Mouse (Mus musculus) kidney, adult 2 months (tissue): ENCODE data around the gene Sidt1. TPM values are rescaled to one million over a fixed set of nuclear protein-coding genes. Genes with fewer than 3 reads are reported as not detected.

Experiments
- DNase-seq: peaks from one replicate; pipeline ENCODE4 v3.0.0; 2021
- H3K27ac ChIP-seq: fragments of 200-500 bp; 2 replicates; pipeline ENCODE4 v1.5.1; 2012; ENCODE audit warnings: low read depth, low read length, control low read depth, inconsistent platforms; ENCODE audit not compliant: insufficient read depth
- H3K27me3 ChIP-seq: fragments of 200-500 bp; replicated peaks from 2 replicates; pipeline ENCODE4 v1.6.1; 2012; ENCODE audit warnings: mild to moderate bottlenecking, moderate library complexity, low read length, inconsistent platforms; ENCODE audit not compliant: control insufficient read depth, insufficient read depth
- H3K36me3 ChIP-seq: fragments of 200-500 bp; 2 replicates; pipeline ENCODE4 v1.6.1; 2012; ENCODE audit warnings: mild to moderate bottlenecking, moderate library complexity, low read length, inconsistent platforms; ENCODE audit not compliant: control insufficient read depth, insufficient read depth
- H3K4me1 ChIP-seq: fragments of 200-500 bp; 2 replicates; pipeline ENCODE4 v1.6.1; 2011; ENCODE audit warnings: low read length; ENCODE audit not compliant: control insufficient read depth, insufficient read depth
- H3K4me3 ChIP-seq: fragments of 200-500 bp; 2 replicates; pipeline ENCODE4 v1.5.1; 2011; ENCODE audit warnings: mild to moderate bottlenecking, low read depth, low read length, control low read depth; ENCODE audit not compliant: insufficient read depth
- CTCF ChIP-seq: fragments of 200-500 bp; conservative IDR thresholded peaks from 2 replicates; pipeline ENCODE4 v1.5.1; 2011; ENCODE audit warnings: low read depth, mild to moderate bottlenecking, control low read depth, low read length, moderate library complexity, mixed read lengths; ENCODE audit not compliant: insufficient read depth, insufficient read length
- POLR2A ChIP-seq: fragments of 200-500 bp; IDR thresholded peaks from one replicate; pipeline ENCODE4 v1.6.1; 2011; ENCODE audit warnings: low read depth, low read length, control low read depth
- WGBS: fragments of 180-500 bp; shearing (Covaris S2); methylation state at CpG from one replicate; pipeline ENCODE4 v1.1.7; 2018; 5-methylcytosine and 5-hydroxymethylcytosine counted together
- polyA plus RNA-seq: library from polyadenylated mRNA; depleted of rRNA; stranded (reverse); fragments of >200 nt; gene quantifications from 2 replicates; pipeline ENCODE4 v1.2.3, GENCODE M21; 2012

Gene Sidt1
- polyA plus RNA-seq, 1 experiment = 1.6 TPM

DNA sequence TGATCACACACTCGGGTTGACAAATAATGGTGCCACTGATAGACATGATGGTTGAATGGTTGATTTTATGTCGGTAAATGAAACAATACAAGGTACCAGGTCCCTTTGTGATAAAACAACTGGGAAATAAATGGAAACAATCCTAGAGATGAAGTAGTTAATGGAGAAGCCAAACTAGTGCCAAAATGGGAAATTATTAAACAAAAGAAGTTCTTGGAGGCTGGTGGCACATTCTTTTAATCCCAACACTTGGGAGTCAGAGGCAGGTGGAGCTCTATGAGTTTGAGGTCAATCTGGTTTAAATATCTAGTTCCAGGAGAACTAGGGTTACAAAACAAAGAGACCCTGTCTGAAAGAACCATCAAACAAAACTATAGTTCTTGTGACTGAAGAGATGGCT, 68.1 kb downstream of the Sidt1 start:
- WGBS = 77% methylated on average over 2 of the region's 2 CpGs
- no peaks in the 10 kb centered on the region for H3K27me3 ChIP-seq
- TF ChIP-seq CTCF (no peak), POLR2A (no peak)
- peak; percentile 66 for DNase-seq
- no peaks in the 10 kb centered on the region for H3K36me3 ChIP-seq
- H3K27ac ChIP-seq = no peak overlapping the region
- H3K4me3 ChIP-seq = no peak overlapping the region
- H3K4me1 ChIP-seq = no peaks in the 10 kb centered on the region; the same call in 1 of the 2 replicates

DNA sequence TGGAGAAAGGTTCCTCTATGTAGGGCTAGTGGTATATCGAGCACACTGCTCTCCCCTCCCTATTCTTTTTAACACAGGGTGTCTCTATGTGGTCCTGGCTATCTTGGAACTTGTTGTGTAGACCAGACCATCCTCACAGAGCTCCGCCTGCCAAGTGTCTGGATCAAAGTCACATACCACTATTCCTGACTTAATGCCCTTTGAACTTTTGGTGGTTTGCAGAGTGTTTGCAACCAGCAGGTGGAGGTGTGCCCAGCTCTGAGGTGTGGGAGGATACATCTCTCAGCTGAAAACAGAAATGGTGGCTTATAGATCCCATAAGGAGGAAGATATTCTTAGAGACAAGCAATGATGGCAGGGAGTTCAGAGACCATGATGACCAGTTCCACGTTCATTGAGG, 75.5 kb downstream of the Sidt1 start:
- DNase-seq = peak; percentile 73
- WGBS = 77% methylated on average over 3 of the region's 3 CpGs
- Histone ChIP-seq H3K4me1 (no peaks in the 10 kb centered on the region), H3K27ac (no peak overlapping the region), H3K27me3 (no peaks in the 10 kb centered on the region; the same call in 1 of the 2 replicates), H3K36me3 (no peaks in the 10 kb centered on the region), H3K4me3 (no peak overlapping the region)
- TF ChIP-seq CTCF (peak; percentile 26; the same call in 1 of the 2 replicates), POLR2A (no peak)

DNA sequence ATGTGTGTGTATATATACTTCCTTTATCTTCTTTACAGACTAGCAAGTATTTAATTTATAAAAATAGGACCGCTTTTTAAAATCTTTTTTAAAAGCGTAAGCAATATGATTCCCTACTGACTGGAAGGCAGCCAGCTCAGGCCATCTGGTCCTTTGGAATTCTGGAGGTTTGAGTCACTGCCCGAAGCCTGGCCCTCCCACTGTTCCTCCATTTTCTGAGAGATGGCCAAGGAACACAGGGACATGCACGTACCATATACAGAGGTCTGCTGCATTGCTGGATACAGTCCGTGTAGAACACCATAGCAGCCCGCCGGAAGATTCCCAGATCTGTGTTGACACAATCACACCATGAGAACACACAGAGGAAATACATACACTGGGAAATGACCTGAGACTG, 78.3 kb downstream of the Sidt1 start:
- no peak overlapping the region for H3K4me3 ChIP-seq
- WGBS = 82% methylated on average over 7 of the region's 7 CpGs
- no peak for DNase-seq
- no peaks in the 10 kb centered on the region; the same call in 1 of the 2 replicates for H3K27me3 ChIP-seq
- TF ChIP-seq POLR2A = no peak
- no peak for TF ChIP-seq CTCF
- no peak overlapping the region for H3K27ac ChIP-seq
- no peaks in the 10 kb centered on the region for H3K36me3 ChIP-seq
- no peaks in the 10 kb centered on the region for H3K4me1 ChIP-seq

DNA sequence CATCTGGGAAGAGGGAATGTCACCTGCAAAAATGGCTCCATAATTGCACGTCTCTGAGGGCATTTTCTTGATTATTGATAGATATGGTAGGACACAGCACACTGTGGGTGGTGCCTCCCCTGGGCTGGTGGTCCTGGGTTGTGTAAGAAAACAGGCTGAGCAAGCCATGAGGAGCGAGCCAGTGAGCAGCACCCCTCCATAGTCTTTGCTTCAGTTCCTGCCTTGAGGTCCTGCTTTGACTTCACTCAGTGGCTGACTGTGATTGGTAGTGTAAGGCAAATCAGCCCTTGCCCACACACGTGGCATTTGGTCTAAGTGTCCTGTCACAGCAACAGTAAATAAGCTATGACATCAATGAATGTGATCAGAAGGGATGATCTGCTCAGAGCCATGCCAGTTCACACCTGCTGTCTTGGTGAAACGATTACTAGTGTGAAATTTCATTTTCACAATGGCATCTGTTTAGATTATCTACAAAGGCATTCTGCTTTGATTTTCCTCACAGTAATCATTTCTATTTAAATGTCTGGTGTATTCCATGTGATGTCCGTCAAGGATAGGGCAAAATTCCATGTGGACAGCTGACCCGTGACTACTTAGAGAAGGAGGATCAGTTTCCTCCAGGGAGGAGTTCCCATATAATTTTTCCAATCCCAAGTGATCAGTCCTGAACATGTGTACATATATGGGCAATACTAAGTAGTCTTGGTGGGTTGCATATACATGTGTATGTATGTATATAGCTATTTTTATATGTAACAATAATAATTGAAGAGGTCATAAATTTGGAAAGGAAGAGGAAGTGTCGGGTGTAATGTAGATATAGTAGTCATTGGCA, 79.0 kb downstream of the Sidt1 start:
- no peak overlapping the region for H3K4me3 ChIP-seq
- H3K27me3 ChIP-seq = no peaks in the 10 kb centered on the region
- 73% methylated on average over 7 of the region's 7 CpGs for WGBS
- H3K4me1 ChIP-seq = no peaks in the 10 kb centered on the region
- no peaks in the 10 kb centered on the region for H3K36me3 ChIP-seq
- DNase-seq = no peak
- TF ChIP-seq CTCF = no peak
- TF ChIP-seq POLR2A = no peak
- no peak overlapping the region for H3K27ac ChIP-seq

DNA sequence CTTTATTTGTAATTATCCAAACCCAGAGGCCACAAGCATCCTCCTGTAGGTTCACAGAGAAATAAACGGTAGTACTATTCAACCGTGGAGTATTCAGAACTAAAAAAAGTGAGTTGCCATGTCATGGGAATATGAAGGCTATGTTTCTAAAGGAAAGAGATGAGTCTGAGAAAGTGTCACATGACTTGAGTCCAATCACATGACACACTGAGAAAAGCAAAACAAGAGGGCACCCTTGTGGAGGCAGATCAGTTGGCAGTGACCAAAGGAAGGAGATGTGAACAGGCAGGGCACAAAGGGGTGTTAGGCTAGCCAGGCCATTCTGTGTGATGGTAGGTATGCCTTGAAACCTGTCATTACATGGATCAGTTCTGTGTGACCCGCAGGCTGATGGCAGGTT, 80.3 kb downstream of the Sidt1 start:
- TF ChIP-seq POLR2A (no peak), CTCF (no peak)

DNA sequence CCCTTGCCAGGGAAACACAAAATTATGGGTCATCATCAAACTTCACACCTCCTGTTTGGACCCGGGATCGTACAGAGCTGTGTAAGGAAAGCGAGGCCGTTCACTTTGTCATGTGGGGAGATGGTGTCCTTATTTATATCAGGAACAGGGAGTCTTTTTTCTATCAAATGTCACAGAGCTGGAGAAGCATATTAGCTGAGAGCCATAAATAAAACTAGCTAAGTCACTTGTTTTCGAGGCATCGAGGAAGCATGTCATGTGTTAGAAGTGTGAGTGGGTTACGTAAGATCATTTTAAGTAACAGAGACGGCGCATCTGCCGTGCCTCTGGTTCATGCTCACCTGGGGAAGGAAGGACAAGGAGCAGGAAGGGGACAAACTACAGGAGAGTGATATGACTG, 83.0 kb downstream of the Sidt1 start:
- H3K36me3 ChIP-seq = no peaks in the 10 kb centered on the region
- 76% methylated on average over 10 of the region's 10 CpGs for WGBS
- TF ChIP-seq CTCF (no peak), POLR2A (no peak)

More for the DNA sequence above, 80.3 kb downstream of the Sidt1 start:
- Histone ChIP-seq H3K4me1 (no peaks in the 10 kb centered on the region), H3K4me3 (no peak overlapping the region), H3K27ac (no peak overlapping the region), H3K27me3 (no peaks in the 10 kb centered on the region), H3K36me3 (no peaks in the 10 kb centered on the region)
- 93% methylated on average over 3 of the region's 3 CpGs for WGBS
- no peak for DNase-seq

DNA sequence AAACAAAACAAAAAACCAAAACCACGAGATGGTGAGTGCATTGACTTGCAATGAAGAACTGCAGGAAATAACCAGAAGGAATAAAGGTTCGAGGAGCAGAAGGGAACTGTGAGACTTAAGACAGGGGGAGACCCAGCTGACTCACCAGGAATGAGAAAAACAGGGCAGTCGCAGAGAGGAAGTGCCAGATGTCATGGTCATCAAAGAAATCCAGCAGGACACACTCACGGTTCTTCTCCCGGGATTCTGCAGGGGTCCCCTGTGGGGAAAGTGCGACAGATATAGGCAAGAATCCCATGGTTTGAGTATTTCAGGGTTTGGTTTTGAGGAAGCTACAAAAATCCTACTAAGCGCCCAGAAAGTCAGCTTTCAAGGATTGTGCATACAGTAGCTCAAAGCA, 89.7 kb downstream of the Sidt1 start:
- H3K4me1 ChIP-seq = no peaks in the 10 kb centered on the region
- H3K4me3 ChIP-seq = no peak overlapping the region
- DNase-seq = no peak
- WGBS = 60% methylated on average over 7 of the region's 7 CpGs
- H3K27me3 ChIP-seq = no peaks in the 10 kb centered on the region
- no peak for TF ChIP-seq POLR2A
- TF ChIP-seq CTCF = no peak
- H3K27ac ChIP-seq = no peak overlapping the region
- no peaks in the 10 kb centered on the region for H3K36me3 ChIP-seq

More for the DNA sequence above, 83.0 kb downstream of the Sidt1 start:
- H3K4me3 ChIP-seq = no peak overlapping the region
- no peak for DNase-seq
- no peaks in the 10 kb centered on the region for H3K27me3 ChIP-seq
- H3K27ac ChIP-seq = no peak overlapping the region
- no peaks in the 10 kb centered on the region for H3K4me1 ChIP-seq
